Mouse (Mus musculus) embryonic fibroblast, embryonic 13.5 days (primary cell): Measurements from ENCODE around the gene Grasp. TPM values are rescaled to one million over a fixed set of nuclear protein-coding genes. Genes with fewer than 3 reads are reported as not detected.

ENCODE experiments used
- H3K27ac ChIP-seq: 2 replicates; pipeline ENCODE4 v1.5.1; 2012; ENCODE audit warnings: low read length, control low read depth, inconsistent platforms; ENCODE audit not compliant: insufficient read depth
- H3K4me1 ChIP-seq: 2 replicates; pipeline ENCODE4 v1.6.1; 2011; ENCODE audit warnings: low read length; ENCODE audit not compliant: control insufficient read depth, insufficient read depth
- H3K4me3 ChIP-seq: 2 replicates; pipeline ENCODE4 v1.5.1; 2011; ENCODE audit warnings: mild to moderate bottlenecking, control low read depth, low read length; ENCODE audit not compliant: insufficient read depth
- CTCF ChIP-seq: IDR thresholded peaks from 2 replicates; pipeline ENCODE4 v1.5.1; 2011; ENCODE audit warnings: mild to moderate bottlenecking, control low read depth, low read length, moderate library complexity, borderline replicate concordance; ENCODE audit not compliant: insufficient read depth
- POLR2A ChIP-seq: IDR thresholded peaks from 2 replicates; pipeline ENCODE4 v1.6.1; 2011; ENCODE audit warnings: low read depth, mild to moderate bottlenecking, control low read depth, low read length, moderate library complexity
- polyA plus RNA-seq: library from polyadenylated mRNA; stranded (reverse); fragments of >200 nt; gene quantifications from 2 replicates; pipeline ENCODE4 v1.2.4, GENCODE M21; 2011; ENCODE audit warnings: low read depth; ENCODE audit not compliant: missing spikeins, insufficient read length

The Grasp gene
- polyA plus RNA-seq, 1 experiment, result 9.0 TPM

DNA sequence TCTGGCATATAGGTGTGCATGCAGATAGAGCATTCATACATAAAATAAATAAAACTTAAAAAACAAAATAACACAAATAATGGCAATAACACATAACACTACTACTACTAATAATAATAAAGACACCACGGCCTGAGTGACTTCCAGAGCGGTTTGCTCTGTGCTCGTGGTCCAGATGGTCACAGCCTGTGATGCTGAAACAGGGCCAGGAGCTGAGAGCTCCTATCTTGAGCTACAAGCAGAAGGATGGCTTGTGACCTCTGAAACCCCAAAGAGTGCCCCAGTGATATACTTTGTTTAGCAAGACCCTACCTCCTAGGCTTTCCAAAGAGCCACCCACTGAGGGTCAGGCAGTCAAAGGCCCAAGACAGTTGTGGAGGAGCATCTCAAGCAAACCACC, 22.6 kb upstream of the Grasp start:
- H3K27ac ChIP-seq, result no peak overlapping the region
- H3K4me3 ChIP-seq, result no peak overlapping the region
- no peak for TF ChIP-seq CTCF
- TF ChIP-seq POLR2A, result no peak
- no peaks in the 10 kb centered on the region for H3K4me1 ChIP-seq

DNA sequence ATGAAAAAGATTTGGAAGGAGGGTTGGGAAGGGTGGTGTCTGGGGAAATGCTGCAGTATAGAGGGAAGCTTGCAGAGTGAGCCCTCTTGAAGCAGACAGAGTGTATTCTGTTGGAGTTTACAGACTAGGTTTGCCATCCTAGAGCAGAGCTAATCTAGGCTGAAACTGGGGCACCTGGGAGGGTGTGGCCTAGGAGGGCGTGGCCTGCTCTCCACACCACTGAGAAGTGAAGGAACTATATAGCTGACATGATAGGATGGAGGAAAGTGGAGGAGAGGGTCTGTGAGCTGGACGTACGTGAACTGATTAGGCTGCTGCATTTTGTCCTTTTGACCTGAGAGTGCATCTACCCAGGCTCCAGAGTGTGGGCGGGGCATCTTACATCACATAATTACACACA, 20.3 kb upstream of the Grasp start:
- H3K4me3 ChIP-seq, result no peak overlapping the region
- TF ChIP-seq POLR2A (no peak), CTCF (no peak)
- no peaks in the 10 kb centered on the region for H3K4me1 ChIP-seq
- H3K27ac ChIP-seq, result no peak overlapping the region

DNA sequence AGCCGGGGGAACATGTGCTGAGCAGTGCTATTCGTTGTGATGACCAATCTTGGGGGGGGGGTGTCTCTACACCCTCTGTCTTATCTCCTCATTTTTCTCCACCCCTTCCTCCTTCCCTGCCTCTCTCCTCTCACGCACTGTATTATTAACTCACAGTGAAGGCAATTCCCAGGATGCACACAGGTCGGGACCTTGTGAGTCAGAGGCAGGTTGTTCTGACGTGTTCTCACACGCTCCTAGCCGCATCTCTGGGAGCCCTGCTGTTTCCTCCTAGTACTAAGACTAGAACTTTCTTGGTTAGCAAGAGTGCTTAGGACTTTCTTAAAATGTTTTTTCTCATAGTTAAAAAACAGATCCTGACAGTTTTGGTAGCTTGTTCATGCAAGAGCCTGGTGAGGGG, 19.2 kb upstream of the Grasp start:
- no peaks in the 10 kb centered on the region for H3K4me1 ChIP-seq
- no peak overlapping the region for H3K4me3 ChIP-seq
- no peak overlapping the region for H3K27ac ChIP-seq
- no peak for TF ChIP-seq POLR2A
- TF ChIP-seq CTCF, result no peak

DNA sequence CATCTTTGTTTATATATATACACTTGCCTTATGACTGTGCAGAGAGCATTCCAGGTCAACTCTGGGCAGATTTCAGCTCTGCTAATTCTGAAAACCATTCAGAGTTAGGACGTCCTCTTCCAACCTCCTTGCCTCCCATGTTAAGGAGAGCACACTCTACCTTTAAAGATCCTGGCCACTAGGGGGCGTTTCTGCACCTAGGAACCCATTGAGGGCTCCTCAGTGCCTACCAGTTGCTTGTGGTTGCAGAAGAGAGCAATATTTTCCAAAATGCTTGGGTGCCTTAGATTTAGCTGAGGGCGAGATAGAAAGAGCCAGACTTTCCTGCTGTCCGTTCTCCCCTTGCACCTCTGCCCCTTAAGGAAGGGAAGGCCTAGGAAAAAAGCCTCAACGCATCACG, 13.8 kb upstream of the Grasp start:
- no peaks in the 10 kb centered on the region for H3K4me1 ChIP-seq
- no peak overlapping the region for H3K4me3 ChIP-seq
- TF ChIP-seq CTCF (0 out of 2 replicates have a peak, but pooled peaks have one; percentile 16), POLR2A (no peak)
- no peak overlapping the region for H3K27ac ChIP-seq

DNA sequence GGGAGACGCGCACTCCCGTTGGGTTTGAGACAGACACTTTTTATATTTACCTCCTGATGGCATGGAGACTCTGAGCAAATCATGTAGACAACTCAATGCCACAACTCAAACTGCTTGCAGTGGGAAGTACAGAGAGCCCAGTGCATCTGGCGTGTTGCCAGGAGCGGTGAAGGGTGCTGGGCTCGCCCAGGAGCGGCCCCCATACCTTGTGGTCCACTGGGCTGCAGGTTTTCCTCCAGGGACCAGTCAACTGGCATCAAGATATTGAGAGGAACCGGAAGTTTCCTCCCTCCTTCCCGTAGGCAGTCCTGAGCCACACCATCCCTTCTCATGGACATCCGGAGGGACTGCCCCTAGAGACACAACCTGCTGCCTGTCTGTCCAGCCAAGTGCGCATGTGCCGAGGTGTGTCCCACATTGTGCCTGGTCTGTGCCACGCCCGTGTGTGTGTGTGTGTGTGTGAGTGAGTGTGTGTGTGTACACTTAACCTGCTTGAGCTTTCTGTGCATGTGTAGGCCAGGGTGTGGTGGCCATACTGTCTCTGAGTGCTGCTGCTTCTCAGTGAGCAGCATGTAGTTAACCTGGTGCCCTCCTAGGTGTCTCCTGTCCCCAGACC, 12.9 kb upstream of the Grasp start:
- Histone ChIP-seq H3K4me3 (no peak overlapping the region), H3K27ac (no peak overlapping the region), H3K4me1 (no peaks in the 10 kb centered on the region)
- no peak for TF ChIP-seq POLR2A
- no peak for TF ChIP-seq CTCF

DNA sequence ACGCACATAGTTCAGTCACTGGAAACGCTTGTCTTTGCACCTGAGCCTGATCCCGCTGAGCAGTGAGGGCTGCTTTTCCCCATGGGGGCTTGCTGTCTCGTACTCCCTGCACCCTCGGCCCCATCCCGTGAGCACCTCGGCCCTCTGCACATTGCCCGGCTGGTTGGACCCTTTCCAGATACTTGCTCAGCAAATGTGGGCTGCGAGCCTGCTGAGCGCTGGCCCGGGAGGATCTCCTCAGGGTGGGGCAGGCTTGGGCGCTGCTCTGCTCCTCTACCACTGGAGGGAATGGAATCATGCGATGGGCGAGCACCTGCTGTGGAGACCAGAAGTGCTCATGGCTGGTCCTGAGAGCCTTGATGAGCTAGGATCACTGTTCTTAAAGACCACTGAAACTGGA, 11.6 kb upstream of the Grasp start:
- TF ChIP-seq POLR2A (no peak), CTCF (no peak)
- Histone ChIP-seq H3K4me3 (no peak overlapping the region), H3K27ac (no peak overlapping the region)

DNA sequence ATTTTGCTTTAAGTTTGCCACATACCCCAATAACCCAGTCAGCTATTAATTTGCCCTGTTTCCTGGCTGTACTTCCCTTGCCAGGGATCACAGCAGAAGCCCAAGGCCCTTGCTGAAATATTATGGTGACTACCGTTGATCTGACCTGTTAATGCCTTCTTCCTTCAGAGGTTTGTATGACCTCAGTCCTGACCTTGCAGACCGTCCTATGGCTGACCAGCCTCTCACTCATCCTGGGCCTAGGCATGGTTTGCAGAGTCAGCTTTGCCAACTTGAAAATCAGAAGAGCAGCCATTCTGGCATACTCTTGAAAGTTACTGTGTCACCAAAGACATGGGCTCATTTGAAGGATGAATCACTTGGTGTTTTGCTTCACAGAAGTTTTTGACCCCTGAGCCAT, 8.9 kb upstream of the Grasp start:
- H3K27ac ChIP-seq, result no peak overlapping the region; the same call in 1 of the 2 replicates
- peaks cover 1% of the 10 kb centered on the region; the same call in 1 of the 2 replicates for H3K4me1 ChIP-seq
- H3K4me3 ChIP-seq, result no peak overlapping the region
- TF ChIP-seq POLR2A (no peak), CTCF (no peak)

More for the DNA sequence above, 11.6 kb upstream of the Grasp start:
- H3K4me1 ChIP-seq, result no peaks in the 10 kb centered on the region

DNA sequence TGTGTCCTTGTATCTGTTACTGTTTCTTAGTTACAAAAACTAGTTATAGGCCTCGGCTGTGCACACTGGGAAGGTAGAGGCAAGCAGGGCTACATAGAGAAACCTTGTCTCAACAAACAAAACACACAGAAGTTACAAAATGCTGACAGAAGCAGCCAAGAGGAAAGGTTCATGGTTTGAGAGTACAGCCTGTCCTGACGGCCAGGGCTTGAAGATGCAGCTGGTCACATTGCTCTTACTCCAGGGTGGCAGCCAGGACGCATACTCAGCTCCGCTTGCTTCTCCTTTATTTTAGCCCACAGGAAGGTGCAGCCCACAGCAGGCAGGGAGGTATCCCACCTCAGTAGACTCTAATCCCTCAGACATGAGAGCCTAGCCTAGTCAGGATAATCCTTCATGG, 8.0 kb upstream of the Grasp start:
- TF ChIP-seq POLR2A (no peak), CTCF (no peak)
- no peak overlapping the region for H3K27ac ChIP-seq
- H3K4me3 ChIP-seq, result no peak overlapping the region
- peaks cover 4% of the 10 kb centered on the region for H3K4me1 ChIP-seq

DNA sequence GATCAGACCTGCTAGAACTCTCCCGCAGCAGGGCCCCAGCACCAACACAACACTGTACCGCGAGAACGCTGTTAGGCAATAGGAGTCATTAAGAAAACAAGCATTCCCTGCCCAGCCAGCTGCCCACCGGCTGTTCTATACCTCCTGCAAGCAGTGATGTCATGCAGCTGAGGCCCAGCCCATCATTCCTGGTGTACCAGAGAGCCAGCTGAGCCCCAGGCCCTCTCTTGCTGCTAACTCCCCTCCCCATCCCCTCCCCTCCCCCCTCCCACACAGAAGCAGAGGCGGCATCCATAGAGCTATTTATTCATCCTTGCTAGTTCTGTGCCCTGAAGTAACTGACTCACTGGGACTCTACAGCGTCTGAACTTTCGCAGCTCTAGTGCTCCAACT, 3.1 kb upstream of the Grasp start:
- Histone ChIP-seq H3K4me1 (peaks cover 8% of the 10 kb centered on the region), H3K4me3 (no peak overlapping the region), H3K27ac (peak overlapping the region; percentile 66)
- TF ChIP-seq CTCF (no peak), POLR2A (no peak; the same call in 1 of the 2 replicates)

DNA sequence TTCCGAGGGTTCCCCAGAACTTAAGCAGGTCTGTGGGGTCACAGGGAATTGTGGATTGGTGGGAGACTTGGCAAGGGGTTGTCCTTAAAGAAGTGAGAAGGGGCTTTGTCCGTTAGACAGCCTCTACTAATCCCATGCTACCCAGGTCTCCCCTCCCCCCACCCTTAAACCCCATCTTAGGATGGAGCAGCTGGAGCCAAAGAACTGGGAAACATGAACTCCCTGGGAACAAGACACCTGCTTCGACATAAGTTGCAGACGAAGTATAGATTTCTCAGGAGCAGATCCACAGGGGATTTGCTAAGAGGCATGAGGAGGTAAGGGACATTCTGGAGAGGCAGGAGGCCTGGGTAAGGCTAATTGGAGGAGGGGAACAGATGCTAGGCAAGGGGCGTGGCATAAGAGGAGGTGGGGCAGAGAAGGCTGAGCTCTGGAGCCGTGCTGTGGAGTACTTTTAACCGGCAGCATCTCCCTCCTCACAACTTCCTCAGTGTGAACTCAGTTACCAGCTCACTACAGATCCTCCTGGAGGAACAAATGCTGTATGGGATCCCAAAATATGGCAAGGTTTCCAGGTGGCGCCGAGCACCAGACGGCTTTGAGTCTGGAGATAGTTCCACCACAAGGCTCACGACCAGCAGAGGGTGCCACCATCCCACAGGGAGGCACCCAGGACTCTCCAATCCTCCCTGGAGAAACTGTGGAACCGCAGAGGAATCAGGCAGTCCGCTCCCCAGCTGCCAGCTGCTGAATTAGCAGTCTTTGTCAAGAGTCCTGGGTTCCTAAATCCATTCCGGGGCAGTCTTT, 2.5 kb upstream of the Grasp start:
- TF ChIP-seq CTCF (peak; percentile 86), POLR2A (peak; percentile 23)
- H3K27ac ChIP-seq, result peak overlapping the region; percentile 66
- H3K4me3 ChIP-seq, result peak overlapping the region; percentile 17; the same call in 1 of the 2 replicates
- peaks cover 8% of the 10 kb centered on the region for H3K4me1 ChIP-seq
